Mouse (Mus musculus) lung, adult 2 months (tissue): ENCODE results near the gene L2hgdh.

Source experiments
- CTCF ChIP-seq: fragments of 200-500 bp; IDR thresholded peaks from 2 replicates; pipeline ENCODE4 v1.5.1; 2011; ENCODE audit warnings: mild to moderate bottlenecking, low read length, control low read depth; ENCODE audit not compliant: insufficient read depth
- POLR2A ChIP-seq: fragments of 200-500 bp; IDR thresholded peaks from 2 replicates; pipeline ENCODE4 v1.6.1; 2011; ENCODE audit warnings: low read depth, mild to moderate bottlenecking, control low read depth, low read length, borderline replicate concordance; ENCODE audit errors: extremely low read depth

- no peak for TF ChIP-seq CTCF
- TF ChIP-seq POLR2A, result no peak
These were observed 17.3 kb upstream of the L2hgdh start for GRCm38 (mm10) chr12:69741965-69742364.
